Mouse (Mus musculus) E14TG2a.4 (cell line): ENCODE measurements at regions not wholly inside any gene's neighbourhood (a gene's known extent, or its start where the extent isn't known, plus 50 kb on each side); places are given as distances from the start of the nearest gene placed in this dataset.

ENCODE experiments used
- CTCF ChIP-seq: conservative IDR thresholded peaks from 2 replicates; pipeline ENCODE4 v1.5.1; 2014; ENCODE audit warnings: low read length
- POU5F1 ChIP-seq: IDR thresholded peaks from 2 replicates; pipeline ENCODE4 v1.6.1; 2014; ENCODE audit warnings: low read length, borderline replicate concordance

GRCm38 (mm10) chr12:39885366-39885765 lies 152.5 kb downstream of the Arl4a start:
- TF ChIP-seq CTCF (no peak), POU5F1 (no peak)
